Mouse (Mus musculus) bone marrow, adult 2 months (tissue): Measurements from ENCODE around the gene Mtor. TPM values are rescaled to one million over a fixed set of nuclear protein-coding genes. Genes with fewer than 3 reads are reported as not detected.

ENCODE experiments used
- H3K27ac ChIP-seq: fragments of 200-500 bp; 2 replicates; pipeline ENCODE4 v1.5.1; 2012; ENCODE audit warnings: low read depth, mild to moderate bottlenecking, control low read depth, inconsistent platforms, low read length; ENCODE audit not compliant: control insufficient read depth, poor library complexity, insufficient read depth
- H3K4me1 ChIP-seq: fragments of 200-500 bp; 2 replicates; pipeline ENCODE4 v1.6.1; 2011; ENCODE audit warnings: low read length; ENCODE audit not compliant: control insufficient read depth, insufficient read depth
- H3K4me3 ChIP-seq: fragments of 200-500 bp; replicated peaks from 2 replicates; pipeline ENCODE3; 2011; ENCODE audit warnings: mild to moderate bottlenecking, low read depth, low read length, control low read depth; ENCODE audit not compliant: control insufficient read depth
- CTCF ChIP-seq: fragments of 200-500 bp; IDR thresholded peaks from 2 replicates; pipeline ENCODE4 v1.5.1; 2011; ENCODE audit warnings: low read length, control low read depth; ENCODE audit not compliant: control insufficient read depth, insufficient read depth
- POLR2A ChIP-seq: fragments of 200-500 bp; IDR thresholded peaks from 2 replicates; pipeline ENCODE4 v1.6.1; 2011; ENCODE audit warnings: low read depth, mild to moderate bottlenecking, control low read depth, low read length, borderline replicate concordance; ENCODE audit not compliant: control insufficient read depth
- WGBS: fragments of 180-500 bp; shearing (Covaris S2); methylation state at CpG from one replicate; pipeline ENCODE4 v1.1.7; 2018; 5-methylcytosine and 5-hydroxymethylcytosine counted together
- polyA plus RNA-seq: library from polyadenylated mRNA; stranded (reverse); fragments of >200 nt; gene quantifications from 2 replicates; pipeline ENCODE4 v1.2.4, GENCODE M21; 2011; ENCODE audit warnings: low replicate concordance; ENCODE audit not compliant: missing spikeins, insufficient read depth, insufficient read length

Gene Mtor
- polyA plus RNA-seq, 1 experiment = 11.5 TPM

GRCm38 (mm10) chr4:148523538-148523937 is 75.1 kb downstream of the Mtor start:
- Histone ChIP-seq H3K4me1 (no peaks in the 10 kb centered on the region), H3K27ac (no peak overlapping the region), H3K4me3 (no peak overlapping the region)
- 61% methylated on average over 7 of the region's 7 CpGs for WGBS
- TF ChIP-seq POLR2A (no peak), CTCF (no peak)

GRCm38 (mm10) chr4:148527158-148527910 is 78.9 kb downstream of the Mtor start:
- no peak overlapping the region for H3K4me3 ChIP-seq
- no peak overlapping the region for H3K27ac ChIP-seq
- no peaks in the 10 kb centered on the region for H3K4me1 ChIP-seq
- no peak for TF ChIP-seq CTCF
- no peak for TF ChIP-seq POLR2A
- WGBS = 82% methylated on average over 10 of the region's 10 CpGs

- WGBS = 86% methylated on average over 5 of the region's 5 CpGs
- TF ChIP-seq CTCF = no peak
- TF ChIP-seq POLR2A = no peak
- Histone ChIP-seq H3K27ac (no peak overlapping the region), H3K4me3 (no peak overlapping the region), H3K4me1 (no peaks in the 10 kb centered on the region)
Measured at GRCm38 (mm10) chr4:148530351-148530750, 81.9 kb downstream of the Mtor start.

GRCm38 (mm10) chr4:148530778-148531177 is 82.4 kb downstream of the Mtor start:
- no peaks in the 10 kb centered on the region for H3K4me1 ChIP-seq
- TF ChIP-seq POLR2A = no peak
- TF ChIP-seq CTCF = no peak
- H3K4me3 ChIP-seq = no peak overlapping the region
- WGBS = 88% methylated on average over 6 of the region's 6 CpGs
- H3K27ac ChIP-seq = no peak overlapping the region

GRCm38 (mm10) chr4:148531341-148531740 is 82.9 kb downstream of the Mtor start:
- WGBS = 85% methylated on average over 4 of the region's 4 CpGs
- H3K27ac ChIP-seq = no peak overlapping the region
- no peak overlapping the region for H3K4me3 ChIP-seq
- TF ChIP-seq CTCF (no peak), POLR2A (no peak)
- no peaks in the 10 kb centered on the region for H3K4me1 ChIP-seq

GRCm38 (mm10) chr4:148532516-148532915 is 84.1 kb downstream of the Mtor start:
- TF ChIP-seq POLR2A = no peak
- TF ChIP-seq CTCF = no peak
- Histone ChIP-seq H3K27ac (no peak overlapping the region), H3K4me1 (no peaks in the 10 kb centered on the region), H3K4me3 (no peak overlapping the region)
- 91% methylated on average over 3 of the region's 3 CpGs for WGBS

- Histone ChIP-seq H3K4me1 (no peaks in the 10 kb centered on the region), H3K4me3 (no peak overlapping the region), H3K27ac (no peak overlapping the region)
- 92% methylated on average over 12 of the region's 12 CpGs for WGBS
- no peak for TF ChIP-seq POLR2A
- TF ChIP-seq CTCF = no peak
Measured at GRCm38 (mm10) chr4:148533613-148534328, 85.4 kb downstream of the Mtor start.

- WGBS = 93% methylated on average over 3 of the region's 3 CpGs
- TF ChIP-seq POLR2A (no peak), CTCF (no peak)
- Histone ChIP-seq H3K27ac (no peak overlapping the region), H3K4me1 (no peaks in the 10 kb centered on the region), H3K4me3 (no peak overlapping the region)
Measured at GRCm38 (mm10) chr4:148535876-148536275, 87.5 kb downstream of the Mtor start.
